Mouse (Mus musculus) c-Kit-negative CD71-positive TER-119-positive erythroid progenitor cells, embryonic 14.5 days (primary cell): ENCODE measurements around the gene Smg8.
A peak's percentile ranks its signal among the peaks of the same experiment; 100 is the strongest.

Experiments
- DNase-seq: peaks from one replicate; pipeline ENCODE4 v3.0.0-alpha.2; 2013; ENCODE audit warnings: low read depth, low spot score

The Smg8 gene

DNA sequence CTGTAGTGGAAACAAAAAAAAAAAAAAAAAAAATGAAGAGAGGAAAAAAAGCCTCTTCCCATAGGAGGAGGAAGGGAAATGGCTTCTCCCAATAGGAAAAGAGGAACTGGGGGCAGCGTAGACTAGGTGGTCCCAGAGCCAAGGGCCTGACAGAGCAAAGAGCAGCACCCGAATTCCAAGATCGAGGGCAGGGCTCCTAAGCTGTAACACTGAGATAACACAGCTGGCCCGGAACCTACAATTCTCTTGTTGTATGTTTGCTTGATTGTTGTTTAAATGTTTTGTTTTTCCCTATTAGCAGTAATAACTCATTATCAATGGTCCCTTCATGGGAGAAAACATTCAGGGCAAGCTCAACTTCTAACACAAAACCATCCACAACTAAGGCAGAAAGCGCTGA lies 39.6 kb downstream of the Smg8 start:
- peak; percentile 22 for DNase-seq

DNA sequence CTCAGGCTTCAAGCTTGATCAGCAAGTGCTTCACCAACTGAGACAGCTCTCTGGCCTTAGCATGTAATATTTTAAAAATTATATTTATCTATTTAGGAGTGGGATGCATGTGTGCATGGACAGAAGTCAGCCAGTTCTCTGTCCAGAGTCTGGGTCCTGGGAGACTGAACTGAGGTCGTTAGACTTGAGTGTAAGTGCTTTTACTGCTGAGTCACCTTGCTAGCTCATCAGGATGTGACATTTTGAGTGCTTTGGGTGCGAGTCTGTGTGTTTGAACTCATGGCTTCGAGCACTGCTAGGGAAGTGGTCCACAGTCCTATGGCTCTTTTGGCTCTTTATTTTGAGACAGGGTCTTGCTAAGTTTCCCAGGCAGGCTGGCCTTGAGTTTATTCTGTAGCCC lies 43.5 kb downstream of the Smg8 start:
- DNase-seq = no peak

DNA sequence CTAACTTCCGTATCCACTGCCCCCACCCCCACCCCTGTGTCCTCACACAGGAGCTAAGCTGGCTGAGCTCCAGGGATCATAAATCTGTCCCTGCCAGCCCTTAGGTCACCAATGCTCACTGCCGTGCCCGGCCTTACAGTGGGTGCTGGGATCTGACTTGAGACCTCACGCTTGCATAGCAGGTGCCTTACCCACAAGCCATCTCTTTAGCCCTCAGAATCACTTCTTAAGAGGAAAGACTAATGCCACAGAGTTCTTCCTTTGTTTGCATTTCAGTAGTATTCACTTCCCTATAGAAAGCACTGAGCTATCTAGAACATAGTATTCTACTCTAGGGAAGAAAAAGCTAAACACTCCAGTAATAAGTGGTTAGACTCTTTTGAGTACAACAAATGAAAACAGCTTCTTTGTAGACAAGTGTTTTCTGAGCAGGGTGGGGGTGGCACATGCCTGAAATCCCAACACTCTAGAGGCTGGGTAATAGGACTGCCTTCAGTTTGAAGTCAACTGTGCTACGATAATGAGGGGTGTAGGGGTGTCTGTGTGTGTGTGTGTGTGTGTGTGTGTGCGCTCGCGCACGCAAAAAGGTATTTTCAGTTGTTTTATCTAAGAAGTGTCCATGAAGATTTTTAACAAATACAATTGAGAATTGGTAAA lies 47.1 kb downstream of the Smg8 start:
- no peak for DNase-seq

DNA sequence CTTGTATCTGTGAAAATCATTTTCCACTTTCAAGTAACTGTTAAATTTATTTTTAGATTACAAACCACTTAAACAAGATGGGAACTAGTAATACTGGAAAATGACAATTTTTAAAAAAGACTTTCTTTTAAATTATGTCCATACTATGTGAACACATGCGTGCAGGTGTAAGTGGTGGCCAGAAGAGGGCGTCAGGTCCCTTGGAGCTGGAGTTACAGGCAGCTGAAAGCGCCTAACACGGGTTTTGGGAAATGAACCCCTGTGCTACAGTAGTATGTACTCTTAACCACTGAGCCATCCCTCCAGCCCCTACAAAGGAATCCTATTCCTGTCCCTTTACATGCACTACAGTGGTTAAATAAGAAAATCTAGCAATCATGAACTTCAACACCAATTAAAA lies 50.4 kb downstream of the Smg8 start:
- DNase-seq = no peak

DNA sequence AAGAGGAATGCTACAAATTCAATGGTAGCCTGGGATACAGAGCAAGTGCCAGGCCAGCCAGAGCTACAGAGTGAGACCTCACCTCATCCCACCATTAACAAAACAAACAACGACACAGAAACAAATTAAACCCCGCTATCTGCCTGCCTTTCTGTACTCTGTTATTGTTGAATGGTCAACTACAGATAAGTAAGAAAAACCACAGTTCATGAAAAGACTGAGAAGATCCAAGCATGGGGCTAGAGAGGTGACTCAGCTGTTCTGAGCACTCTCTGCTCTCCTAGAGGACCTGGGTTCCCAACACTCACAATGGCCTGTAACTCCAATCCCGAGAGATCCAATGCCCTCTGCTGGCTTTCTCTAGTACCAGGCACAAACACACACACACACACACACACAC lies 58.4 kb downstream of the Smg8 start:
- DNase-seq = no peak
